Mouse (Mus musculus) macrophage (primary cell): ENCODE data around the gene Pip4p1. TPM values are rescaled to one million over a fixed set of nuclear protein-coding genes. Genes with fewer than 3 reads are reported as not detected.
A peak's percentile ranks its signal among the peaks of the same experiment; 100 is the strongest.
"Not testable (repeated sequence)": the region's sequence is repeated elsewhere in the genome, so short reads cannot be mapped to it uniquely, and the experiment has no call there.

ENCODE experiments used
- H3K27ac ChIP-seq: fragments of 350-480 bp; formaldehyde crosslinking; 2 replicates; pipeline ENCODE4 v1.9.0; 2021
- H3K36me3 ChIP-seq: fragments of 350-480 bp; formaldehyde crosslinking; 2 replicates; pipeline ENCODE4 v1.9.0; 2021; ENCODE audit errors: inconsistent target
- H3K4me3 ChIP-seq: fragments of 350-480 bp; formaldehyde crosslinking; 2 replicates; pipeline ENCODE4 v1.9.0; 2021; ENCODE audit errors: inconsistent target
- H3K79me2 ChIP-seq: fragments of 350-480 bp; formaldehyde crosslinking; 2 replicates; pipeline ENCODE4 v1.9.0; 2021; ENCODE audit errors: inconsistent target
- WGBS: methylation state at CpG from one replicate; pipeline ENCODE4 v1.1.7; 2026; ENCODE audit warnings: inconsistent platforms; ENCODE audit not compliant: missing documents; 5-methylcytosine and 5-hydroxymethylcytosine counted together
- polyA plus RNA-seq: library from polyadenylated mRNA; stranded (reverse); fragments of 250-400 nt; gene quantifications from 3 replicates; pipeline ENCODE4 v1.2.4, GENCODE M21; 2018; ENCODE audit warnings: inconsistent platforms

The Pip4p1 gene
- polyA plus RNA-seq, 1 experiment from 2014 or later: 52.7 TPM

GRCm38 (mm10) chr14:50925111-50925920, 5.3 kb downstream of the Pip4p1 start:
- WGBS: 3% methylated on average over 33 of the region's 38 CpGs
- peak overlapping the region; percentile 74 for H3K27ac ChIP-seq

GRCm38 (mm10) chr14:50924281-50925064, 6.2 kb downstream of the Pip4p1 start, which contains the start of the genes Osgep and Apex1:
TSS of gene Osgep (minus strand) at chr14:50924893.
TSS of gene Apex1 (plus strand) at chr14:50924968.
- H3K36me3 ChIP-seq: peaks cover 32% of the 10 kb centered on the region

More at GRCm38 (mm10) chr14:50925111-50925920, 5.3 kb downstream of the Pip4p1 start:
- peaks cover 33% of the 10 kb centered on the region for H3K36me3 ChIP-seq
- peaks cover 76% of the 10 kb centered on the region for H3K79me2 ChIP-seq
- H3K4me3 ChIP-seq: peak overlapping the region; percentile 79

GRCm38 (mm10) chr14:50923437-50923836, 7.2 kb downstream of the Pip4p1 start:
- Histone ChIP-seq H3K27ac (peak overlapping the region; percentile 74), H3K79me2 (peaks cover 59% of the 10 kb centered on the region), H3K4me3 (peak overlapping the region; percentile 79), H3K36me3 (peaks cover 26% of the 10 kb centered on the region)
- WGBS: 64% methylated on average over 1 of the region's 1 CpGs

More at GRCm38 (mm10) chr14:50924281-50925064, 6.2 kb downstream of the Pip4p1 start, which contains the start of the genes Osgep and Apex1:
- under 1% methylated on average over 57 of the region's 57 CpGs for WGBS
- Histone ChIP-seq H3K79me2 (peaks cover 70% of the 10 kb centered on the region), H3K4me3 (peak within 1 kb of the TSS; percentile 79), H3K27ac (peak within 1 kb of the TSS; percentile 74)

- H3K27ac ChIP-seq: no peak overlapping the region
- WGBS: 92% methylated on average over 3 of the region's 3 CpGs
- H3K36me3 ChIP-seq: peaks cover 35% of the 10 kb centered on the region
- no peaks in the 10 kb centered on the region for H3K79me2 ChIP-seq
- no peak overlapping the region for H3K4me3 ChIP-seq
These were observed 19.3 kb downstream of the Pip4p1 start for GRCm38 (mm10) chr14:50911356-50911755.

- Histone ChIP-seq H3K36me3 (peaks cover 6% of the 10 kb centered on the region; the same call in 1 of the 2 replicates), H3K4me3 (no peak overlapping the region), H3K79me2 (no peaks in the 10 kb centered on the region), H3K27ac (no peak overlapping the region)
- 31% methylated on average over 3 of the region's 4 CpGs for WGBS
These were observed 22.5 kb downstream of the Pip4p1 start for GRCm38 (mm10) chr14:50908126-50908525.

- not testable (repeated sequence) for H3K27ac ChIP-seq, H3K79me2 ChIP-seq, H3K4me3 ChIP-seq, H3K36me3 ChIP-seq
These were observed 25.3 kb downstream of the Pip4p1 start for GRCm38 (mm10) chr14:50905327-50905726.

- H3K4me3 ChIP-seq: no peak overlapping the region
- WGBS: 93% methylated on average over 3 of the region's 4 CpGs
- H3K36me3 ChIP-seq: no peaks in the 10 kb centered on the region
- H3K27ac ChIP-seq: no peak overlapping the region
- H3K79me2 ChIP-seq: no peaks in the 10 kb centered on the region
These were observed 25.9 kb downstream of the Pip4p1 start for GRCm38 (mm10) chr14:50904828-50905129.

GRCm38 (mm10) chr14:50903973-50904827, 26.5 kb downstream of the Pip4p1 start:
- WGBS: 52% methylated on average over 25 of the region's 26 CpGs
- H3K4me3 ChIP-seq: no peak overlapping the region; the same call in 1 of the 2 replicates

GRCm38 (mm10) chr14:50897992-50898391, 32.7 kb downstream of the Pip4p1 start:
- H3K79me2 ChIP-seq, H3K36me3 ChIP-seq, H3K4me3 ChIP-seq: not testable (repeated sequence)
- H3K27ac ChIP-seq: peak overlapping the region; percentile 54
- 13% methylated on average over 2 of the region's 2 CpGs for WGBS

More at GRCm38 (mm10) chr14:50903973-50904827, 26.5 kb downstream of the Pip4p1 start:
- H3K36me3 ChIP-seq: no peaks in the 10 kb centered on the region
- H3K27ac ChIP-seq: no peak overlapping the region
- H3K79me2 ChIP-seq: no peaks in the 10 kb centered on the region

- WGBS: 63% methylated on average over 7 of the region's 7 CpGs
- Histone ChIP-seq H3K27ac (peak within 1 kb of the TSS; percentile 54), H3K4me3 (no peak within 1 kb of the TSS), H3K36me3 (no peaks in the 10 kb centered on the region), H3K79me2 (no peaks in the 10 kb centered on the region)
These were observed 33.3 kb downstream of the Pip4p1 start, which contains the start of gene Klhl33 for GRCm38 (mm10) chr14:50897374-50897765. TSS of gene Klhl33 (minus strand) at chr14:50897507.

- no peaks in the 10 kb centered on the region for H3K79me2 ChIP-seq
- H3K4me3 ChIP-seq: no peak overlapping the region
- 67% methylated on average over 22 of the region's 23 CpGs for WGBS
- no peaks in the 10 kb centered on the region for H3K36me3 ChIP-seq
- H3K27ac ChIP-seq: peak overlapping the region; percentile 54
These were observed 33.8 kb downstream of the Pip4p1 start for GRCm38 (mm10) chr14:50896747-50897373.

- Histone ChIP-seq H3K36me3 (no peaks in the 10 kb centered on the region), H3K79me2 (no peaks in the 10 kb centered on the region), H3K27ac (peak overlapping the region; percentile 54), H3K4me3 (no peak overlapping the region)
- WGBS: 29% methylated on average over 19 of the region's 19 CpGs
These were observed 34.5 kb downstream of the Pip4p1 start for GRCm38 (mm10) chr14:50895985-50896746.

- no peaks in the 10 kb centered on the region for H3K36me3 ChIP-seq
- H3K27ac ChIP-seq: no peak overlapping the region
- H3K4me3 ChIP-seq: no peak overlapping the region
- no peaks in the 10 kb centered on the region for H3K79me2 ChIP-seq
These were observed 35.2 kb downstream of the Pip4p1 start for GRCm38 (mm10) chr14:50895407-50895806.
